Mouse (Mus musculus) megakaryocyte, embryonic 14.5 days (primary cell): ENCODE measurements around the gene Gm3448.
"Not testable (repeated sequence)": the region's sequence is repeated elsewhere in the genome, so short reads cannot be mapped to it uniquely, and the experiment has no call there.

ENCODE experiments used
- FLI1 ChIP-seq: IDR thresholded peaks from 2 replicates; pipeline ENCODE4 v1.6.1; 2012; ENCODE audit warnings: low read length, inconsistent platforms, mixed read lengths
- GATA1 ChIP-seq: IDR thresholded peaks from 3 replicates; pipeline ENCODE4 v1.6.1; 2012; ENCODE audit warnings: mixed read lengths, low read length, inconsistent platforms, borderline replicate concordance

- TF ChIP-seq GATA1, FLI1: not testable (repeated sequence)
Observed at GRCm38 (mm10) chr17:14977718-14978361, 63.5 kb downstream of the Gm3448 start.
